Mouse (Mus musculus) heart, embryonic 16.5 days (tissue): Measurements from ENCODE around the gene Tmem223. TPM values are rescaled to one million over a fixed set of nuclear protein-coding genes. Genes with fewer than 3 reads are reported as not detected.

ENCODE experiments used
- ATAC-seq: fragments of 200-750 bp; cut with Nextera tagmentation; replicated peaks from 2 replicates; pipeline ENCODE4 v1.8.0; 2017; ENCODE audit warnings: moderate number of reproducible peaks; ENCODE audit not compliant: insufficient read depth, low FRiP score; ENCODE audit errors: extremely low read depth
- H3K27ac ChIP-seq: fragments of 300-500 bp; sonication (generic); 2 replicates; pipeline ENCODE4 v1.5.1; 2014; ENCODE audit warnings: mild to moderate bottlenecking, low read length, control low read depth, moderate library complexity
- H3K27me3 ChIP-seq: fragments of 300-500 bp; sonication (generic); 2 replicates; pipeline ENCODE4 v1.6.1; 2014; ENCODE audit warnings: low read length, mixed read lengths; ENCODE audit not compliant: control insufficient read depth, insufficient read depth
- H3K36me3 ChIP-seq: fragments of 300-500 bp; sonication (generic); 2 replicates; pipeline ENCODE4 v1.6.1; 2014; ENCODE audit not compliant: control insufficient read depth, insufficient read depth
- H3K4me1 ChIP-seq: fragments of 300-500 bp; sonication (generic); 2 replicates; pipeline ENCODE4 v1.6.1; 2014; ENCODE audit warnings: low read length, mixed read lengths; ENCODE audit not compliant: control insufficient read depth, insufficient read depth
- H3K4me2 ChIP-seq: fragments of 300-500 bp; sonication (generic); 2 replicates; pipeline ENCODE4 v1.6.1; 2014; ENCODE audit warnings: low read depth, mild to moderate bottlenecking, control low read depth, low read length
- H3K4me3 ChIP-seq: fragments of 300-500 bp; sonication (generic); 2 replicates; pipeline ENCODE4 v1.5.1; 2014; ENCODE audit warnings: mild to moderate bottlenecking, control low read depth, low read length
- H3K9ac ChIP-seq: fragments of 300-500 bp; sonication (generic); 2 replicates; pipeline ENCODE4 v1.6.1; 2014; ENCODE audit warnings: low read length, control low read depth
- H3K9me3 ChIP-seq: fragments of 300-500 bp; sonication (generic); replicated peaks from 2 replicates; pipeline ENCODE4 v1.6.1; 2016; ENCODE audit warnings: low read length; ENCODE audit not compliant: control insufficient read depth
- WGBS: fragments of 180-500 bp; shearing (Covaris S2); extraction: QIAGEN DNeasy Blood & Tissue Kit; methylation state at CpG from one replicate; pipeline ENCODE4 v1.1.7; 2014; 5-methylcytosine and 5-hydroxymethylcytosine counted together
- polyA plus RNA-seq: library from polyadenylated mRNA; unstranded; fragments of >200 nt; fragmentation: Nextera tagmentation; extraction: Ambion mirVana; gene quantifications from 2 replicates; pipeline ENCODE4 v1.2.1, GENCODE M21; 2015

Tmem223 gene
- polyA plus RNA-seq, 1 experiment from 2014 or later, result 138 TPM

- Histone ChIP-seq H3K36me3 (peaks cover 15% of the 10 kb centered on the region), H3K9me3 (0 out of 2 replicates have a peak, but pooled peaks cover 2% of the 10 kb centered on the region), H3K9ac (no peak overlapping the region), H3K4me3 (no peak overlapping the region), H3K4me1 (peaks cover 4% of the 10 kb centered on the region), H3K27me3 (no peaks in the 10 kb centered on the region), H3K4me2 (no peak overlapping the region), H3K27ac (no peak overlapping the region)
- 38% methylated on average over 3 of the region's 3 CpGs for WGBS
- no peak for ATAC-seq
Observed at GRCm38 (mm10) chr19:8788521-8788920, 17.7 kb downstream of the Tmem223 start.

- H3K9me3 ChIP-seq, result 0 out of 2 replicates have a peak, but pooled peaks cover 2% of the 10 kb centered on the region
- H3K4me2 ChIP-seq, result no peak overlapping the region
- 53% methylated on average over 1 of the region's 1 CpGs for WGBS
- no peak for ATAC-seq
- H3K4me1 ChIP-seq, result peaks cover 4% of the 10 kb centered on the region
- H3K27me3 ChIP-seq, result no peaks in the 10 kb centered on the region
- H3K27ac ChIP-seq, result no peak overlapping the region
- peaks cover 19% of the 10 kb centered on the region for H3K36me3 ChIP-seq
- no peak overlapping the region for H3K4me3 ChIP-seq
- H3K9ac ChIP-seq, result no peak overlapping the region
Observed at GRCm38 (mm10) chr19:8789171-8789570, 18.4 kb downstream of the Tmem223 start.

GRCm38 (mm10) chr19:8790171-8790570 is 19.4 kb downstream of the Tmem223 start:
- Histone ChIP-seq H3K4me2 (no peak overlapping the region), H3K4me1 (peaks cover 4% of the 10 kb centered on the region), H3K4me3 (no peak overlapping the region), H3K27me3 (no peaks in the 10 kb centered on the region), H3K36me3 (peaks cover 27% of the 10 kb centered on the region), H3K27ac (no peak overlapping the region), H3K9ac (no peak overlapping the region), H3K9me3 (0 out of 2 replicates have a peak, but pooled peaks cover 2% of the 10 kb centered on the region)
- WGBS, result 77% methylated on average over 7 of the region's 7 CpGs
- no peak for ATAC-seq

DNA sequence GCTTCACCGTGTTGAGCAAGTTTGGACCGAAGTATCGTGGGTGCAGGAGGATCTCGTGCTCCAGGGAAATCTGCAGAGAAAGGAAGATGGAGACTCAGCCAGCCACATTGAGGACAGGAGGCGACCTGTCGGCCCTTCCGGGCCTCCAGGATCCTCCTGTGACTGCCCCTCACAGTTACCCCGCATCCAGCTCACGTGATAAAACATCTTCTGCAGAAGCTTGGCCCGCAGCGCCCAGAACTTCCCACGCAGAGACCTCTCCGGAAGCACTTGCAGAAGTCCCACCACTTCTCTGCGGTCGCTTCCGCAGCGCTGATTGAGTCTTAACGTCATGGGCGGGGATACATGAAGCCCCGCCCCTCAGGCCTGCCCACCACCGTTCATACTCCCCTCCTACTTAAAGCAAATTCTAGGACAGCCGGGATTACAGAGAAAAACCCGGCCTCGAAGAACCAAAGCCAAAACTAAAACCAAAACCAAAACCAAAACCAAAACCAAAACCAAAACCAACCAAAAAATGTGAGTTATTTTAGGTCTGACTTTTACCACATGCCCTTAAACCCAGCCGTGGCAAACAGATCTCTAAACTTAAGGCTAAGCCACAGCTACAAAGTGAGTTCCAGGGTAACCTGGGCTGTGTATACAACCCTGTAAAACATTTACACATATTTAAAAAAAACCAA is 27.6 kb downstream of the Tmem223 start, which contains the start of gene Polr2g:
TSS of gene Polr2g (minus strand) at position 314 of the 683 bp plus-strand sequence.
- H3K9me3 ChIP-seq, result no peaks in the 10 kb centered on the region
- peak within 1 kb of the TSS; percentile 82 for H3K27ac ChIP-seq
- peaks cover 24% of the 10 kb centered on the region for H3K4me1 ChIP-seq
- 1% methylated on average over 25 of the region's 25 CpGs for WGBS
- peak within 1 kb of the TSS; percentile 80 for H3K4me2 ChIP-seq
- ATAC-seq, result peak; percentile 74
- H3K4me3 ChIP-seq, result peak within 1 kb of the TSS; percentile 92
- peaks cover 16% of the 10 kb centered on the region for H3K36me3 ChIP-seq
- no peaks in the 10 kb centered on the region for H3K27me3 ChIP-seq
- peak within 1 kb of the TSS; percentile 85 for H3K9ac ChIP-seq

DNA sequence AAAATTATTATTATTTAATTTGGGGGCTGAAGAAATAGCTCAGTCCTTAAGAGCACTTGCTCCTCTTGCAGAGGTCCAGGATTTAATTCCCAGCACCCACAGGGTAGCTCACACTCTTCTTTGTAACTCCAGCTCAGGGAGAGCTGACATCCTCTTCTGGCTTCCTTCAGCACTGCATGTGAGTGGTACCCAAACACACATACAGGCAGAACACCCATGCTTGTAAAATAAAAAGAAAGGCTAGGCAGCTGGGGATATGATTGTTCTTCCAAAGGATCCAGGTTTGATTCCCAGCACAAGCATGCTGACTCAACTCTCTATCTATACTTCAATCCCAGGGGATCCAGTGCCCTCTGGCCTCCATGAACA is 28.1 kb downstream of the Tmem223 start:
- ATAC-seq, result no peak
- Histone ChIP-seq H3K27me3 (no peaks in the 10 kb centered on the region), H3K4me2 (peak overlapping the region; percentile 80), H3K27ac (no peak overlapping the region), H3K4me3 (peak overlapping the region; percentile 92), H3K9me3 (no peaks in the 10 kb centered on the region), H3K4me1 (peaks cover 24% of the 10 kb centered on the region), H3K9ac (no peak overlapping the region; the same call in none of the 2 replicates), H3K36me3 (peaks cover 11% of the 10 kb centered on the region)

DNA sequence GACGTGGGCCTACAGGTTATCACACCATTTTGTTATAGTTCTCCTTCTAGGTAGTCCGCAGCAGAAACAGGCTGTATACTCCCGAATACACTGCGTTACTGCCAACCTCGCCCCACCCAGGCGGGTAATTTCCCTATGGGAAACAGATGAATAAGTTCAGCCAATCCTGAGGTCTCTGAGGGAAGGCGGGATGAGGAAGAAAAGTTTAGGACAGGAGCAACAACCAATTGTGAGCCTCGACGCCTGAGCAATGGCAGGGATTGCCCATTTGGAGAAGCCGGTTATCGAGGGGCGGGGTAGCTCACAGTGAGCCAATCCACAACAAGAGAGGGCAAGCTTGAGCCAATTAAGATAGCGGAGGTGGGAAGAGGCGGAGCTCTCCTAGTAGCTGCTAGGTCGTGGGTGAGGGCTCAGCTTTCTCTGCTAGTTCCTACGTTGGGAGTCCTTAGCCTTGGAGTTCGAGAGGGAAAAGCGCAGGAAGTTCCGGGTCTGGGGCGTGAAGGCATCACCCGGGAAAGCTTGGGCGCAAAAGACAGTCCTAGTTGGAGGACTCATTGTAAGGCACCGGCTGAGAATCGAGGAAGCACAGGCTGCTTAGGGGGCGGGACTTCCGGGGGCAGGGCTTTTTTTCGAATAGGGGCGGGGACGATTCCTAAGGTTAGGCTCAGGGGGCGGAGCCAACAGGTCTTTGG is 31.5 kb downstream of the Tmem223 start, which contains the start of gene Zbtb3:
TSS of gene Zbtb3 (plus strand) at position 426 of the 692 bp plus-strand sequence.
- Histone ChIP-seq H3K4me1 (peaks cover 18% of the 10 kb centered on the region), H3K27ac (peak within 1 kb of the TSS; percentile 87), H3K4me3 (peak within 1 kb of the TSS; percentile 89), H3K27me3 (no peaks in the 10 kb centered on the region), H3K4me2 (peak within 1 kb of the TSS; percentile 79), H3K9ac (peak within 1 kb of the TSS; percentile 70), H3K9me3 (no peaks in the 10 kb centered on the region), H3K36me3 (0 out of 2 replicates have a peak, but pooled peaks cover 3% of the 10 kb centered on the region)
- under 1% methylated on average over 30 of the region's 30 CpGs for WGBS
- peak; percentile 97 for ATAC-seq

DNA sequence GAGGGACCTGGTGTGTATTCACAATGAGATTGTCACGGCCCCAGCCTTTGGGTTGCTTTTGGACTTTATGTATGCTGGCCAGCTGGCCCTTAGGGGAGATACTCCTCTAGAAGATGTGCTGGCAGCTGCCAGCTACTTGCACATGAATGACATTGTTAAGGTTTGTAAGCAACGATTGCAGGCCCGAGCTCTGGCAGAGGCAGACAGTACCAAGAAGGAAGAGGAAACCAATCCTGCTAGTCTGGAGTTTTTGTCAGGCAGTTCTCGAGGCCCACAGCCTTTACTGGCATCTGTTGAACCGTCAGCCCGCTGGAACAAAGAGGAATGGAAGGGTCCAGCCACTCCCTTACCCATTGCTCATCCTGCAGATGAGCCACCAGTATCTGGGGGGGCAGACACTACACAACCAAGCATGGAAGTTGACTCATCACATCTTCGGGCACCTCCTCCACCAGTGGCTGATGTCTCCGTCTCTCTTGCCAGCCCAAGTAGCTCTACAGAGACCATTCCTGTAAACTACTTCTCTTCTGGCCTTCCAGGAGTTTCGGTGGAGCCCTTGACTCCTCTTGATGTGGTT is 32.5 kb downstream of the Tmem223 start:
- H3K4me1 ChIP-seq, result peaks cover 13% of the 10 kb centered on the region
- H3K27me3 ChIP-seq, result no peaks in the 10 kb centered on the region
- 89% methylated on average over 9 of the region's 9 CpGs for WGBS
- H3K9me3 ChIP-seq, result no peaks in the 10 kb centered on the region
- peak overlapping the region; percentile 79 for H3K4me2 ChIP-seq
- H3K9ac ChIP-seq, result no peak overlapping the region
- no peak overlapping the region; the same call in 1 of the 2 replicates for H3K27ac ChIP-seq
- no peak overlapping the region for H3K4me3 ChIP-seq
- 0 out of 2 replicates have a peak, but pooled peaks cover 5% of the 10 kb centered on the region for H3K36me3 ChIP-seq
- no peak for ATAC-seq

- H3K4me3 ChIP-seq, result no peak overlapping the region
- no peak overlapping the region for H3K9ac ChIP-seq
- 0 out of 2 replicates have a peak, but pooled peaks cover 5% of the 10 kb centered on the region for H3K36me3 ChIP-seq
- peaks cover 8% of the 10 kb centered on the region for H3K4me1 ChIP-seq
- no peak for ATAC-seq
- no peak overlapping the region for H3K4me2 ChIP-seq
- 92% methylated on average over 11 of the region's 11 CpGs for WGBS
- H3K9me3 ChIP-seq, result no peaks in the 10 kb centered on the region
- H3K27me3 ChIP-seq, result no peaks in the 10 kb centered on the region
- H3K27ac ChIP-seq, result no peak overlapping the region
Observed at GRCm38 (mm10) chr19:8803879-8804660, 33.3 kb downstream of the Tmem223 start.
